Mouse (Mus musculus) yolk sac, embryonic 10.5 days (tissue): ENCODE results near the gene Abhd15.
"Not testable (repeated sequence)": the region's sequence is repeated elsewhere in the genome, so short reads cannot be mapped to it uniquely, and the experiment has no call there.

Experiments
- DNase-seq: peaks from one replicate; pipeline ENCODE4 v3.0.0-alpha.2; 2017; ENCODE audit warnings: low spot score

The Abhd15 gene

DNA sequence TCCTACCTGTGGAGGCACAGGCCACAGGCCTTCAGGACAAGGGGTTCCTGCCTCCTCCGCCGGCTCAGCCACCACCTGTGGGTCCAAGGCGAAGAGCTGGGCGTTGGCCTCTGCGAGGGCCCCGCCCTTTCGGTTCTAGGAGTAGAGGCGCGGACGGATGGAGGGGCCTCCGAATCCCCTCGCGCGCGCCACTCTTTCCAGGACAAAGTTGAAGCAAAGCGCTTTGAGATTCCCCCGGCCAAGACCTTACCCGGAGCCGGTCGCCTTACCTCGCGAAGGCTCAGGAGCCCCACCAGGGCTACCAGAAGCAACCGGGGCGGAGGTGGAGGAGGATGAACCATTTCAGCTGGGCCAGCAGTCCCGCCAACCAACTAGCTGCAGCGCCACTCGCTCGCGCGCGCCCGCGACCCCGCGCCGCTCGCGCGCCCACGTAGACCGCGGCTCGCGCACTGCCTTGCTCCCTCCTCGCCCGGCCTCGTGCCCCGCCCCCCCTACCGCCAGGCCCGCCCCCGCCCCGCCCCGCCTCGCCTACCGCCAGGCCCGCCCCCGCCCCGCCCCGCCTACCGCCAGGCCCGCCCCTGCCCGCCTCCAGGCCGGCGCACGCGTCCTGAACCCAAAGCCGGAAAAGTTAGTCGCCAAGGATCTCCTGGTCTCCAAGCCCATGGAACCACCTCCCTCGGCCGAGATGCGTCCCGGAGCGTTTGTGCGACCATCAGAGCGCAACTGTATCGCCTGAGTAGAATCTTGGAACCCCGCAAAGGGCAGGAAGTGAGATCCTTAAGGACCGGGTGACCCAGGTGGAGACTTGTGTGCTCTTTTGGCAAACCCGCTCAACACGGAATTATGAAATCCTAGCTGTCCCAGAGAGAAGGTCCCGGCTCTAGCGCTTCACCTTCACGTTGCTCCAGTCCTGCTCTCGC lies 1.8 kb upstream of the Abhd15 start:
- DNase-seq, result peak; percentile 94

DNA sequence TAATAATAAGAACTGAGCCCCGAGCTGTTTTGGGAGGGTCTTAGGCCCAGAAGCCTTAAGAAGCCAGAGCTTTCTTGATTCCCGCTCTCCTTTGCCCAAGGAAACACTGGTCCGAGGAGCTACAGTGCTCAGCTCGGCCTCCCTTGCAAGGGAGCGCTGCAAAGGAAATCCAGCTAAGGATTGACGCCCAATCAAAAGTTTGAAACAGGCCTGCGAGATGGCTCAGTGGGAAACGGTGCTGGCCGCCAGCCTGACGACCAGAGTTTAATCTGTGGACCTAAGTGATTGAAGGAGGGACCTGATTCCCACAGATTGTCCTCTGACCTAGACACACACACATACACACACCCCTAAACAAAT lies 1.1 kb upstream of the Abhd15 start:
- no peak for DNase-seq

GRCm38 (mm10) chr11:77514281-77514831 lies 565 bp upstream of the Abhd15 start:
- DNase-seq, result no peak

DNA sequence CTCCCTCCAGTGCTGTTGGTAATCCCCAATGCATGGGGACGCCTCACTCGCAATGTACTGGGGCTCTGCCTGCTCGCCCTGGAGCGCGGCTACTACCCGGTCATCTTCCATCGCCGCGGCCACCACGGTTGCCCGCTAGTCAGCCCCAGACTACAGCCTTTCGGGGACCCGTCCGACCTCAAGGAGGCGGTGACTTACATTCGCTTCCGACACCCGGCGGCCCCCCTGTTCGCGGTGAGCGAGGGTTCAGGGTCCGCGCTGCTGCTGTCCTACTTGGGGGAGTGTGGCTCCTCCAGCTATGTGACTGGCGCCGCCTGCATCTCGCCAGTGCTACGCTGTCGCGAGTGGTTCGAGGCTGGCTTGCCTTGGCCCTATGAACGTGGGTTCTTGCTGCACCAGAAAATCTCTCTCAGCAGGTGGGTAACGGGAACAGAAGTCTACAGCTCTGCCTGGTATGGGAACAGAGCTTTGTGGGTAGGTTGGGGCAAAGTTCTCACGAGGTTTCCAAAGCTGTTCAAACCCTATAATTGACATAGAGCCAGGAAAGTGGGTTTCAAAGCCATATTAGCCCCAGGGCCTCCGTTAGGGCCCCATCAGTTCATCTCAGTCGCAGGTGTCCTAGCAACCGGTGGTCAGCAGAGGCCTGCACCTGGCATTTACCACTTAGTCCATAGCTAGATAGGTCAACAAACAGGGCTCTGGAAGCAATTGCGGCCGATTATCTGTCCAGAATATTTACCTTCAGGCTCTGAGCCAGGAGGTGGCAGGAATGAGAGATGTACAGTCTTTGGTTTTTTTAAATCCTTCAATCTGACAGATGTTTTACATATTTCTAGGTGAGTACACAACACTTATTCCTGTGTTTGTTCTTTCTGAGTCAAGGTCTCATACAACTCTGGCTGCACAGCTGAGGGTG lies 974 bp downstream of the Abhd15 start, which contains the start of gene Trp53i13:
TSS of gene Trp53i13 (minus strand) at position 344 of the 916 bp plus-strand sequence.
- DNase-seq, result no peak

DNA sequence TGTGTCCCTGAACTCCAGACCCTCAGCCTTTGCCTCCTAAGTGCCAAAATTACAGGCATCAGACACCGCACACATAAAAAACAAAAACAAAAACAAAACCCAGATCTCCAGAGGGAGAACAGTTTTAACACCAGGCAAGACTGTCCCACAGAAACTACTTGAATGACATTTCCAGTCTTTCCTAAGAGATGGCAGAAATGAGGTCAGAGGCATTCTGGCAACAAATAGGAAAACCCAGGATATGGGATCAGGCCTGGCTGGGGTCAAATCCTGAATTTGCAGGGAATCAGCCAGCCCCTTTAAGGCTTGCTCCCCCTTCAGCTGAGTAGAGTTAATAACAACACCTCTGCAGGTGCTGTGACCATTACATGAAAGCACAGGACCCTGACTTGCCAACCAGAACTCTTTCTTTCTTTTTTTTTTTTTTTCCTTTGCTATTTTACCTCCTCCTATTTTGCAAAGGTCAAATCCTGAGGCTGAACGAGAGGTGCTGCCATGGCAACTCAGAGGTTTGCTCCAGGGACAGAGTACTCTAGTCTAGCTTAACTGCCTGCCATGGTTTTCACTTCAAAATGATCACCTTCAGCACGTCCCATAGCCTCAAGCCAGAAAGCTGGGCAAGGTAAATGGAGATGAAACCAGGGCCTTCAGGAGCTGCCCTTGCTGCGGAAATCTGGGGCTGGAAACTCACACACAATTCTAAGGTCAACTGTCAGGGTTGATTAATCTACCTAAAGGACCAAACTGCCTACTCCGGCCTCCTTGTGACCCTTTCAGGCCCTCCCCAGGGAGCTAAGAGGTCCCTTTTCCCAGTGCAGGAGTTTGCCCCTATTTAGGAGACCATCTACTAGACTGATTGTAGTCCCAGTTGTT lies 1.9 kb downstream of the Abhd15 start:
- DNase-seq, result no peak

DNA sequence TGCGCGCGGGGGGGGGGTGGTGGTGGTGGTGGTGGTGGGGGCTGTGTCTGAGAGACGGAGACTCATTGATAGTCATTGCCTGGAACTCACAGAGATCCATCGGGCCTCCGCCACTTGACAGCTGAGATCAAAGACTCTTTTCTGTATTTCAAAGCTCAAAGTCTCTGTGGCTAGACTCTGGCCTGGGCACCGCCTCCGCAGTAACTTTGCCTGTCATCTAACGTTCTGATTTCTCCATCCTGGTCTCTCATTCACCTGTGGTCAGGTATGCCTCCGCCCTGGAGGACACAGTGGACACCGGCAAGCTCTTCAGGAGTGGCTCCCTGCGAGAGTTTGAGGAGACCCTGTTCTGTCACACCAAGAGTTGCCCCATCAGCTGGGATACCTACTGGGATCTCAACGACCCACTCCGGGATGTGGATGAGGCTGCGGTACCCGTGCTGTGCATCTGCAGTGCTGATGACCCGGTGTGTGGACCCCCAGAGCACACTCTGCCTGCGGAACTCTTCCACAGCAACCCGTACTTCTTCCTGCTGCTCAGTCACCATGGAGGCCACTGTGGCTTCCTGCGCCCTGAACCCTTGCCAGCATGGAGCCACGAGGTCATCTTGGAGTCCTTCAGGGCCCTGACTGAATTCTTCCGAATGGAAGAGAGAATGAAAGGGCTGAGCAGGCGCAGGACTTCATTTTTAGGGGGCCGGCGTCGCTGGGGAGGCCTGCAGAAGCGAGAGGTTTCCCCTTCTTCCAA lies 3.3 kb downstream of the Abhd15 start:
- no peak for DNase-seq

DNA sequence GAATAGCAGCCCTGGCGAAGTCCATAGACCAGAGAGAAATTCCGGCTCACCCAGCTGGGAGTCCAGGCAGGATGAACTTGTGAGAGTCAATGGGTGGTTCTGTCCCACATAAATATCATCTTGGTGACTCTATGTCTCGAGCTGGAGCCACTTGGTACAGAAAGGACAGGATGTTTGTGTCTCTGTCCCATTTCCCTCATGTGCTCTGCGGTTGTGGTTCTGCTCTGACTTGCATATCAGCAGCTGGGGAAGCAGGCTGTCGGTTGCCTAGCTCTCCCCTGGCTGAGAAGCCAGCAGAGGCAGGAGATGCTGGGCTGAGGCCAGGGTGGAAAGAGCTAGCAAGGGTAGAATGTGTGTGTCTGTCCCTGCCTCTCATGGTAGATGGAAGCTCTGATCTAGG lies 4.1 kb downstream of the Abhd15 start, which contains the start of gene Gm10392:
TSS of gene Gm10392 (minus strand) at position 156 of the 400 bp plus-strand sequence.
- DNase-seq, result no peak

GRCm38 (mm10) chr11:77520601-77521529 lies 5.9 kb downstream of the Abhd15 start:
- no peak for DNase-seq

GRCm38 (mm10) chr11:77525804-77526486 lies 11.0 kb downstream of the Abhd15 start:
- DNase-seq, result no peak

GRCm38 (mm10) chr11:77528420-77528819 lies 13.5 kb downstream of the Abhd15 start:
- not testable (repeated sequence) for DNase-seq

DNA sequence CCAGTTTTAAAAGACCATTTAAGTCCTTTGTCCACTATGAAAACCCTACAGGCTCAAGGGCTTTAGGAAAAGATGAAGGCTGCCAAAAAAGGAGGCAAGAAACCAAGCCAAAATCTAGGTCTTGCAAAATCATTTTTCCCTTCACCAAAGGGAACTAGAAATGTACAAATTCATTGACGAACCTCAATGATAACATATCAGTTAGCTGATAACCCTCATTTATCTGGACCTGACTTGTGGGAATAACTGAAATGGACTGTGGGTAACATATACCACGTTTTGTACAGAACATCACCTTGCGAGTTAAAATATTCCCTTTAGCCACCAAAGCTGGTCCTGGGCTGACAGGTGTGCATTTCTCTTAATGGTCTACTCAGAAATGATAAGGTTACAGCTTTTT lies 14.7 kb downstream of the Abhd15 start:
- no peak for DNase-seq

DNA sequence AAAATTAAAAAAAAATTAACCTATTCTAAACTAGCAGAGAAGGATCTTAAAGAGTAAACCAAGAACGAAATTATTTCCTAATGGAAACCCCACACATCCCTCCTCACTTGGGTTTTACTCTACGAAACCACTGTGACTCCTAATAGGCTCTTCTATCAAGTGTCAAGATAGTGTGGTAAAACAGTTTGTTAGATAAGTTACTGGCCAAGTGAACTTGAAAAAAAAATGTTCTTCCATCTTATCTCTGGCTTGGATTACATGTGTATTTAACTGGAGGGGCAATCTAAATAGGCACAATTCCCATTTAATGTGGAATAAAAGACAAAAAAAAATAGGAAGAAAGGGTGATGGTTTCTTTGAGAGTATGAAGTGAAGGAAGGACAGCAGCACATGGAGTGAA lies 15.9 kb downstream of the Abhd15 start:
- DNase-seq, result no peak

DNA sequence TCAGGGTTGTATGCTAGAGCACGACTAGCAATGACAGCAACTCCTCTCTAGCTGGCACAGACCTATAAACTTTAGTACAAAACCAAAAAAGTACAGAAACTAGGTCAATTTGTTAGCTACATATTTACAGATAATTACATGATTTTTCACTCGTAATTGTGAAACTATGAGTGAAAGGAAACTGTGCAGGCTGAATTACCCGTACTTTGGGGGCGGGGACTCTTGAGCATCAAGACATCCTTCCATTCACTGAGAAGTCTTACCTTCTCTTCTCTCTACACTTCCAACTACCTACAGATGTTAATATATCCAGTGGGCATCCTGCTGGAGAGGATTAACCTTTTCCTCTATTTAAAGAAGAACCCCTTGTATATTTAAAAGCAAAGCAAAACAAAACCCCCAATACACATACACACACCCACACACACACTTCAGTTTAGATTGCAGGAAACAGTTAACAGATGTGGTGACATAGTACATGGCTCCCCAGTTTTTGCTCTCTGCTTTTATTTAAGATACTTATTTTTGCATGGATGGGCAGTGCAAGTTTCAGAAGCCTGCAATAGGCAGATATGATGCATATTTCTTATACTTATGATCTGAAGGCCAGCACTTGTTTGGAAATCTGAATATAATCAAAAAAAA lies 17.4 kb downstream of the Abhd15 start:
- DNase-seq, result no peak

DNA sequence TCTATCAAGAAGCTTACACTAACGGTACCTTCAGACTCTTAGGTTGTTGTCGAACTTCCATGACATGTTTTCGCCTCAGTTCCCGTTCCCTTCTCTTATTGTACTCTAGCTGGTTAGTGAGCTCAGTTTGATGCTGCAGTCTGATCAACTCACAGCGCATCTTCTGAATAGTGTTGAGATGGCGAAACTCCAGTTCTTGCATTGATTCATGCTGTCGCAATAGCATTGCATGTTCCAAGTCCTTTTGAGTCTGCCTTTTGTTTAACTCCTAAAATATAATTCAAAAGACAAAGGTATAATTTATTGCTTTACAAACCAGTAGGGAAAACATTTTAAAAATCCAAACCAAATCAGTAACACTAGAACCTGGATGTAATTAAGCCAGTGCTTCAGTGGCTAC lies 30.3 kb downstream of the Abhd15 start:
- DNase-seq, result no peak

GRCm38 (mm10) chr11:77585201-77585600 lies 70.3 kb downstream of the Abhd15 start:
- no peak for DNase-seq
